Mouse (Mus musculus): ENCODE data around the gene Pou6f2. TPM values are rescaled to one million over a fixed set of nuclear protein-coding genes. Genes with fewer than 3 reads are reported as not detected.

Gene Pou6f2
- polyA plus RNA-seq, 1 experiment, result not detected

GRCm38 (mm10) chr13:18128053-18128452 is 269.4 kb downstream of the Pou6f2 start:
- TF ChIP-seq TCF3 (IDR thresholded peaks at IDR 0.05; ENCODE audit: insufficient read length, low read depth) (no peak), CEBPB (IDR thresholded peaks at IDR 0.05; ENCODE audit: insufficient read depth, poor library complexity, severe bottlenecking) (no peak), MYOD1 (IDR thresholded peaks at IDR 0.05; ENCODE audit: control insufficient read depth in 1 of 3, insufficient read length in 2 of 3, low read depth in 2 of 3) (no peak), USF1 (IDR thresholded peaks at IDR 0.05; ENCODE audit: low read depth) (no peak)
- Histone ChIP-seq H3K4me3 (no peak overlapping the region), H3K79me2 (ENCODE audit: control insufficient read depth, insufficient read depth) (no peaks in the 10 kb centered on the region), H3ac (ENCODE audit: control insufficient read depth, insufficient read length) (no peak overlapping the region), H3K36me3 (ENCODE audit: control insufficient read depth, insufficient read depth) (no peaks in the 10 kb centered on the region), H3K27me3 (ENCODE audit: control insufficient read depth, insufficient read depth, insufficient read length) (no peaks in the 10 kb centered on the region), H3K4me2 (ENCODE audit: low read depth) (no peak overlapping the region)

- H3K27me3 ChIP-seq (ENCODE audit: control insufficient read depth, insufficient read depth, insufficient read length), result no peaks in the 10 kb centered on the region
- H3K4me2 ChIP-seq (ENCODE audit: low read depth), result no peak overlapping the region
- H3K36me3 ChIP-seq (ENCODE audit: control insufficient read depth, insufficient read depth), result no peaks in the 10 kb centered on the region
- TF ChIP-seq POLR2AphosphoS2 (IDR thresholded peaks at IDR 0.05; ENCODE audit: insufficient read length, low read depth) (no peak), POLR2A (IDR thresholded peaks at IDR 0.05; ENCODE audit: insufficient read length, low read depth) (no peak), MYOG (IDR thresholded peaks at IDR 0.05; ENCODE audit: control insufficient read depth in 1 of 3, insufficient read depth in 1 of 3, insufficient read length in 2 of 3, low read depth in 2 of 3) (no peak), USF1 (IDR thresholded peaks at IDR 0.05; ENCODE audit: low read depth) (no peak), CEBPB (IDR thresholded peaks at IDR 0.05; ENCODE audit: insufficient read depth, poor library complexity, severe bottlenecking) (no peak), REST (IDR thresholded peaks at IDR 0.05; ENCODE audit: insufficient read depth, insufficient read length) (no peak), MYOD1 (IDR thresholded peaks at IDR 0.05; ENCODE audit: control insufficient read depth in 1 of 3, insufficient read length in 2 of 3, low read depth in 2 of 3) (no peak), MAX (IDR thresholded peaks at IDR 0.05; ENCODE audit: low read depth) (no peak), SRF (IDR thresholded peaks at IDR 0.05; ENCODE audit: control insufficient read depth, insufficient read length, low read depth) (no peak), E2F4 (IDR thresholded peaks at IDR 0.05; ENCODE audit: insufficient read depth) (no peak), TCF3 (IDR thresholded peaks at IDR 0.05; ENCODE audit: insufficient read length, low read depth) (no peak), TCF12 (IDR thresholded peaks at IDR 0.05; ENCODE audit: insufficient read depth, poor library complexity, severe bottlenecking) (no peak)
- H3K4me3 ChIP-seq, result no peak overlapping the region
- H3ac ChIP-seq (ENCODE audit: control insufficient read depth, insufficient read length), result no peak overlapping the region
- H3K79me2 ChIP-seq (ENCODE audit: control insufficient read depth, insufficient read depth), result no peaks in the 10 kb centered on the region
Observed at GRCm38 (mm10) chr13:18126111-18126510, 271.4 kb downstream of the Pou6f2 start.

- H3K4me2 ChIP-seq (ENCODE audit: low read depth), result no peak overlapping the region
- no peaks in the 10 kb centered on the region for H3K36me3 ChIP-seq (ENCODE audit: control insufficient read depth, insufficient read depth)
- no peak overlapping the region for H3K4me3 ChIP-seq
- no peaks in the 10 kb centered on the region for H3K27me3 ChIP-seq (ENCODE audit: control insufficient read depth, insufficient read depth, insufficient read length)
- H3ac ChIP-seq (ENCODE audit: control insufficient read depth, insufficient read length), result no peak overlapping the region
- TF ChIP-seq MYOD1 (IDR thresholded peaks at IDR 0.05; ENCODE audit: control insufficient read depth in 1 of 3, insufficient read length in 2 of 3, low read depth in 2 of 3), result no peak
- no peak for TF ChIP-seq TCF12 (IDR thresholded peaks at IDR 0.05; ENCODE audit: insufficient read depth, poor library complexity, severe bottlenecking)
- TF ChIP-seq SRF (IDR thresholded peaks at IDR 0.05; ENCODE audit: control insufficient read depth, insufficient read length, low read depth), result no peak
- TF ChIP-seq MYOG (IDR thresholded peaks at IDR 0.05; ENCODE audit: control insufficient read depth in 1 of 3, insufficient read depth in 1 of 3, insufficient read length in 2 of 3, low read depth in 2 of 3), result no peak
- no peak for TF ChIP-seq POLR2A (IDR thresholded peaks at IDR 0.05; ENCODE audit: insufficient read length, low read depth)
- TF ChIP-seq E2F4 (IDR thresholded peaks at IDR 0.05; ENCODE audit: insufficient read depth), result no peak
- TF ChIP-seq REST (IDR thresholded peaks at IDR 0.05; ENCODE audit: insufficient read depth, insufficient read length), result no peak
- TF ChIP-seq CEBPB (IDR thresholded peaks at IDR 0.05; ENCODE audit: insufficient read depth, poor library complexity, severe bottlenecking), result no peak
- TF ChIP-seq MAX (IDR thresholded peaks at IDR 0.05; ENCODE audit: low read depth), result no peak
- TF ChIP-seq POLR2AphosphoS2 (IDR thresholded peaks at IDR 0.05; ENCODE audit: insufficient read length, low read depth), result no peak
- no peak for TF ChIP-seq TCF3 (IDR thresholded peaks at IDR 0.05; ENCODE audit: insufficient read length, low read depth)
- no peak for TF ChIP-seq USF1 (IDR thresholded peaks at IDR 0.05; ENCODE audit: low read depth)
- H3K79me2 ChIP-seq (ENCODE audit: control insufficient read depth, insufficient read depth), result no peaks in the 10 kb centered on the region
Observed at GRCm38 (mm10) chr13:18125226-18126000, 272.1 kb downstream of the Pou6f2 start.

- H3K36me3 ChIP-seq (ENCODE audit: control insufficient read depth, insufficient read depth), result no peaks in the 10 kb centered on the region
- H3K4me2 ChIP-seq (ENCODE audit: low read depth), result no peak overlapping the region
- no peaks in the 10 kb centered on the region for H3K27me3 ChIP-seq (ENCODE audit: control insufficient read depth, insufficient read depth, insufficient read length)
- H3K4me3 ChIP-seq, result no peak overlapping the region
- TF ChIP-seq SRF (IDR thresholded peaks at IDR 0.05; ENCODE audit: control insufficient read depth, insufficient read length, low read depth) (no peak), MYOD1 (IDR thresholded peaks at IDR 0.05; ENCODE audit: control insufficient read depth in 1 of 3, insufficient read length in 2 of 3, low read depth in 2 of 3) (no peak), MAX (IDR thresholded peaks at IDR 0.05; ENCODE audit: low read depth) (no peak), E2F4 (IDR thresholded peaks at IDR 0.05; ENCODE audit: insufficient read depth) (no peak), REST (IDR thresholded peaks at IDR 0.05; ENCODE audit: insufficient read depth, insufficient read length) (no peak), MYOG (IDR thresholded peaks at IDR 0.05; ENCODE audit: control insufficient read depth in 1 of 3, insufficient read depth in 1 of 3, insufficient read length in 2 of 3, low read depth in 2 of 3) (no peak), TCF12 (IDR thresholded peaks at IDR 0.05; ENCODE audit: insufficient read depth, poor library complexity, severe bottlenecking) (no peak), POLR2AphosphoS2 (IDR thresholded peaks at IDR 0.05; ENCODE audit: insufficient read length, low read depth) (no peak), USF1 (IDR thresholded peaks at IDR 0.05; ENCODE audit: low read depth) (no peak), CEBPB (IDR thresholded peaks at IDR 0.05; ENCODE audit: insufficient read depth, poor library complexity, severe bottlenecking) (no peak), TCF3 (IDR thresholded peaks at IDR 0.05; ENCODE audit: insufficient read length, low read depth) (no peak), POLR2A (IDR thresholded peaks at IDR 0.05; ENCODE audit: insufficient read length, low read depth) (no peak)
- no peaks in the 10 kb centered on the region for H3K79me2 ChIP-seq (ENCODE audit: control insufficient read depth, insufficient read depth)
- no peak overlapping the region for H3ac ChIP-seq (ENCODE audit: control insufficient read depth, insufficient read length)
Observed at GRCm38 (mm10) chr13:18124368-18124767, 273.1 kb downstream of the Pou6f2 start.
